Mouse (Mus musculus) frontal cortex, adult (tissue): ENCODE results near the gene 4930523C07Rik.

ENCODE experiments used
- ATAC-seq: cut with Nextera tagmentation; 2 replicates; pipeline ENCODE4 v1.9.2; 2017; ENCODE audit warnings: mild to moderate bottlenecking, moderate library complexity, mixed read lengths; ENCODE audit not compliant: low TSS enrichment

4930523C07Rik gene

DNA sequence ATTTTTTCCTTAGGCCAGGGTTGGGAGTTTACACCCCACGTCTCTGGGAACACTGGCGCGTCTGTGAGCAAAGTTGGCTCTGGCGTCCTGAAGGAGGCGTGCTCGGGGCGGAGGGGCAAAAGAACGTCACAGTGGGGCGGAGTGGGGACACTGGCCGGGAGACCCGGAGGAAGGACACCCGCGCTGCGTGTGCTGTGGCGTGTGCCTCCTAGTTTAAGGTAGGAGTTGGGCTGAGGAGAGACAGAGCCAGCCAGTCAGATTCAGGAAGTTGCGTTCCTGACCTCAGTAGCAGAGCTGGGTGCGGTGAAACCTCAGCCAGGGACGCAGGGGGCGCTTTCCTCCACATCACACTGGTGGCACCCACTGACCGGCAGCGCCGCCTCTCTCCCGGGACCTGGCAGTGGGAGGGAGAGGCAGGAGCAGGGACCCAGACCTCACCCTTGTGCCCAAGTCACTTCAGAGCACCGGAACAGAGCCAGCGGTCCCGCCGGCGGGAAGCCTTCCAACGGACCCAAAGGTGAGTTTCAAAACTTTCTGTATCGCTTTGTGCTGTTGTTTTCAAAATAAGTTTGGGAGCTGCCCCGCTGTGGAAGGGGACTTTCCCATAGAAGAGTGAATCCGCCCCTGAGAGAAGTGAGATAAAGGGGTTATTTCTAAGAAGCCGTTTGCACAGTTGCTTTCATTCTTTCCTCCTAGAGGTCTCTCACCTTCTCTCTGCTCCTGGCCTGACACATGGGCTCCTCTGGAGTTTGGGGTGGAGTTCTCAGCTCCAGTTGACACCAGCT lies at the start of gene 4930523C07Rik:
Gene 4930523C07Rik, plus strand, starts transcription at position 146 of the 785 bp plus-strand sequence.
- peak; percentile 64 for ATAC-seq

GRCm38 (mm10) chr1:159997329-159997728 lies 46.9 kb upstream of the 4930523C07Rik start:
- no peak for ATAC-seq

GRCm38 (mm10) chr1:159998349-159998748 lies 45.8 kb upstream of the 4930523C07Rik start:
- no peak for ATAC-seq

DNA sequence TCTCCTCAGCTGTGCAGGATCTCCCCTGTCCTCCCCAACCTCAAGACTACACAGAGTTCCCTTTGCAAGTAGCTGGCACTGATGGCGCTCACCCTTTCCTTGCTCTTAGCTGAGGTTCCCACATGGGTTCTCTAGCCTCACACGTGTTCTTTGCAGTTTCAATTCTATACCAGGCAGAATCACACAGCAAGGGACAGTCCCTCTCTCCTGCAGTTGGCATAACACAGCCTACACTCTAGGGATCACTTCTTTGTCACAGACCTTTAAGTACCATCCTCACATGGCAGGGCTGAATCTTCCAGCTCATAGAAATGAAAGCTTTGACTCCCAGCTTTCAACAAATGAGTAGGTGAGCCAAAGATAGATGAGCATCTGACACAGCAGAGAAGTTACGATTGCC lies 45.0 kb upstream of the 4930523C07Rik start:
- ATAC-seq = peak; percentile 59

DNA sequence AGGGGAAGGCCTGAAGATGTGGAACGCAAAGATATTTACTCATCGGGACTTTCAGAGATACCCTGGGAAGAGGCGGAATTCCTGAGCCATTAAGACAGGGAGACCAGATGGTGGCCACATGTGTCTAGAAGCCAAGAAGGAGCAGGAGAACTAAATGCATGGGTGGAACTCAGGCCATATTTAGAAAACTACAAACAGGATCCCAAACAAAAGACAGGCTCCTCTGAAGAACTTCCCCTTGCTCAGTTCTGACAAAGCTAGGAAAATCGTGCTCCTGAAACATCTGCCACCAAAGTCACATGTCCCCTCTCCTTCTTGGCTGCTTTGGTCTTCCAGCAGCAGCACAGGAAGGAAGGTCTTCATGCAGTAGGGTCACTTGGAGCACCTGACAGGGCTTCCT lies 38.9 kb upstream of the 4930523C07Rik start:
- peak; percentile 52; the same call in 1 of the 2 replicates for ATAC-seq

DNA sequence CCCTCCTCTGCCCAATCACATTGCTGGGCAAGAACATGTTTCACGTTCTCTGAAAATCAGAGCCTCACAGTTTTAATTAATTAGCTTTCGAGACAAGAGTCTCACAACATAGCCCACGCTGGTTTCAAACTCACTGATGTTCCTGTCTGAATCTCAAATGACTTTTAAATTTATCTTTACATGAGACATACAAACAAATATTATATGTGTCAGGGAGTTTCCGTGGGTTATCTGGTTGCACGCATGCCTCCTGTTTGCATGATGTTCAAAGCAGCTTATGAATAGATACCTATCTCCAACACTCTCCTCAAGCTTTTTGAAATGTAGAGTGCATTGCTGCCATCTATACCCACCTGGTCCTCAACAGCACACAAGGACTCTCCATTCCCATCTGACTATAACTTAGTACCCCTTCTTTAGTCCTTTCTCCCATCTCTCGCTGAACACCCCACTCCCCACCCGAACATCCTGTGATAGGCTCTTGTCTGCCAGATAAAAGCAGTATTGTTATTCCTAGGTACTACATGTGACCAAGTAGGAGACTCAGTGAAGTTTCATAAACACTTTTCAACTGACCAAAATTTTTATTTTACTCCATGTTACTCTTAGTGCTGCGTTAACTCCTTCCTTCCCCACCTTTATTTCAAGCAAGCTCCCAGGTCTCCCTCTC lies 37.1 kb upstream of the 4930523C07Rik start:
- no peak for ATAC-seq

DNA sequence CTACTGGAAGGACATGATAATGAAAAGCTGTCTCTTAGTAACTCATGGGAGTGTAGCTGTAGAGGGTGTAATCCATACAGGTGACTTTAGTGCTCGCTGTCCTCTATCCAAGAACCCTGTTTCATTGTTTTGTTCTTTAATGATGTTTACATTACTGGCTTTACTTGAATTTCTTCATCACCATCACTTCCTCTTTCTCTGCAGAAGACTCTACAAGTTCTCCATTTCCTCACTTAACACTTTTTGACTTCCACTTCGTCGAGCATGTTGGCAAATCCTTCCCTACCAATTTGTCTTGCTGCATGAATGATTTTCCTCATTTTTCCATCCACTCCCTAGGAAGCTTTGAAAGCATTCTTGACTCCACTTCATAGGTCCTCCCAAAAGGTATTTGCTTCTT lies 31.1 kb upstream of the 4930523C07Rik start:
- no peak for ATAC-seq

DNA sequence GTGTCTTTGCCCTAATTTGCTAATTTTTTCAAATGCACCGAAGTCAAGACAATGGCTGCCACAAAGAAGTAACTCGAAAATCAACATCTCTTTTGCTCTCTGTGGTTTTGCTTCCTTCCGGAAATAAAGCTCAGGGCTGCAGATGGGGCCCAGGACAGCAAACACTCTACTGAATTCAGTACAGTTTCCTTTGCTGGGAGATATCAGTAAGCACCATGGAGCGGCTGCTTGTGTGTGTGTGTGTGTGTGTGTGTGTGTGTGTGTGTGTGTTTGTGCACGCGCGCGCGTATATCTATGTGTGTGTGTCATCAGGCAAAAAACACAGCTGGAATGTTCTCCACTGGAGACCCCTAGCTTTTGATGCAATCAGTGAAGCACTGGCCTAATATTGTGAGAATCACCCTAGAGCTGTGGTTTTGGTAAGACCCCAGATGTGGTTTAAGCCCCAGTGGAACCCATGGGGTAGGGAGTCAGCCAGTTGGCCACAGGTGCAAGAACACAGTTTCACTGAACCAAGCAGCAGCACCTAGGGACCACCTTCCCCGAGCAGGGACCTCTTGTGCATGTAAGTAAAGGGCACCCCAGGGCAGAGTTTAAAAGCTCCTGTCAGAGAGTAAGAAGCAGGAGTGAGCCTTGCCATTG lies 19.7 kb upstream of the 4930523C07Rik start:
- ATAC-seq = no peak

DNA sequence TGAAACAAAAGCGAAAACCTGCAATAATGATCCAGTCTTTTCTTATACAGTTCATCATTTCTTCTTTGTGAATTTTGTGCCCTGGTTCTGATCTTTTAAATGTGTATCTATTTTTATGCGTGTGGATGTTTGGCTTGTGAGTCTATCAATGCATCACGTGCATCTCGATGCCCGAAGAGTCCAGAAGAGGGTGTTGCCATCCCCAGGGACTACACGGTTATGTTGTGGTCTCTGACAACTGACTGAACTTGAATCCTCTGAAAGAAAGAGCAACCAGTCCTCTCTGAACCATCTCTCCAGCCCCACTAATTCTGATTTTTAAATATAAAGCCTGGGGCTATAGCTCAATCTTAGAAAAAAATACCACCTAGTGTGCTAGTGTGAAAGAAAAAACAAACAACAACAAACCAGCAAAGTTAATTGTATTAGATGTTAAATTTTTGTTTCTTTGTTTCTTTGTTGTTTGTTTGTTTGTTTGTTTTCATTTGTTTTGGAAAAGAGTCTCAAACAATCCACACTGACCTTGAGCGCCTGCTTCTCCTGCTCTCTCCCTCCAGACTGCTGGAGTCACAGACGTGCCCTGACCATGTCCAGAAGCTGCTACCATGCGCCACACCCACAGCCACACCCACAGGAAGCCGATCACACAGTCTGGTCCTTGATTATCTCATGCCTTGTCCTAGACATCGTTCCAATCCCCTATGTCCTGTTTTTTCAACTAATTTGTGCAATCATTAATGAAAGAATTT lies 18.9 kb upstream of the 4930523C07Rik start:
- ATAC-seq = no peak

- ATAC-seq = no peak
These were observed 18.3 kb upstream of the 4930523C07Rik start for GRCm38 (mm10) chr1:160025895-160026255.

GRCm38 (mm10) chr1:160027939-160028338 lies 16.2 kb upstream of the 4930523C07Rik start:
- peak; percentile 70 for ATAC-seq

- ATAC-seq = no peak
These were observed 10.1 kb upstream of the 4930523C07Rik start for GRCm38 (mm10) chr1:160033948-160034598.

- ATAC-seq = no peak
These were observed 8.6 kb upstream of the 4930523C07Rik start for GRCm38 (mm10) chr1:160035561-160035960.

GRCm38 (mm10) chr1:160036996-160037521 lies 7.1 kb upstream of the 4930523C07Rik start:
- ATAC-seq = peak; percentile 93

DNA sequence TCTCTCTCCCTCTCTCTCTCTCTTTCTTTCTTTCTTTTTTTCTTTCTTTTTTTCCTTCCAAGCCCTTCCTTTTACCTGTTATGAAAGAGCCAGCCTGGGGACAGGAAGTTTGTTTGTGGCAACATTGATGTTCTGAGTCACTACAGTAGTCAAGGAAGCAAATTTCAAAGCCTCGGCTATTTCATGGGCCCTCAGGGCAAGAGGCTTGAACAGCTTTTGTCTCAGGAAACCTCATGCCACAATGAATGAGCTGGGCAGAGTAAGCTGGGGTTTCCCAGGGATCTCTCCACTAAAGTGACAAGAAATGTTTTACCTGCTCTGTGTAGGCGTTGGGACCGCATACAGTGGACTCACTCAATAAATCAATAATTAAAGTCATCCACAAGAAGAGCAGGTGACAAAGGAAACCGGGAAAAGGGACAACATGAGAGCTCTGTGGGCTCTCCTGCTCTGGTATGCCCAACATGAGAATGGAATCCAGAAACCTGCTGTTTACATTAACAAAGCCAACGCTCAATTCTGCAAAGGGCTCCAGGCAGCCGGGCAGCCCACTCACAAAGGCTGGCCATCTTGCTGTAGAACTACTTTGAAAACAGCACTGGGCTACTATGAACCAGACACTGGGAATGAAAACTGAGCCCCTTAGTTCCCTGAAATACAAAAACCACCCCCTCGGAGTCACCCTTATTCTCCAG lies 4.1 kb upstream of the 4930523C07Rik start:
- ATAC-seq = no peak

- ATAC-seq = peak; percentile 22; the same call in 1 of the 2 replicates
These were observed 2.9 kb upstream of the 4930523C07Rik start for GRCm38 (mm10) chr1:160041264-160041775.

GRCm38 (mm10) chr1:160042351-160042750 lies 1.8 kb upstream of the 4930523C07Rik start:
- no peak for ATAC-seq

GRCm38 (mm10) chr1:160043271-160043975 lies 759 bp upstream of the 4930523C07Rik start:
- ATAC-seq = no peak

DNA sequence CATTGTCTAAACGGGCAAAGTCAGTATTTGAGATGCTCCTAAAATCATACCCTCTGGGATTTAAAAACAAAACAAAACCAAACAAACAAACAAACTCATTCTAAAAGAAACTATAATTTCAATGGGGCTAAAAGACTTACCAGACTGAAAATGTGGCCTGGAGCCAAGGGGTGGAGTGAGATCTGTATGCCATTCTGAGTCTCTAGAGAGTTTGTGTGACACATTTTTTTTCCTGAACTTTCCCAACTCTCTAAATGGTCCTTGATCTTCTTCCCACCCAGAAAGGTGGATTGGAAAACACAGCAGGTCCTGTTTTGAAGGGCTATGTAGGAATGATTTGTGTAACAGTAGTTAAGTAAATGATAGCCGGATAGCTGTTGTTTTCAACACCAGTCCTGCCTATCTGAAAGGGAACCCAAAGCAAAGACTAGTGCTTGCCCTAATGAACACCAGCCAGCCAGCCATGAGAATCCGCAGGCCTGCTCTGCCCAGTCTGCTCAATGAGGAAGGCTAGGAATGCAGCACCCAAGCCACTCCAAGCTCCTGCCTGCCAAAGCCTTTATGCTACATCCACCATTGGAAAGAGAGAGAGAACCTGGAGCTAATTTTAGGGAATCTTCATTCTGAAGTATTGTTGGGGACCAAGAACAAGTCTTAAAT lies 1.0 kb downstream of the 4930523C07Rik start:
- ATAC-seq = no peak
